Mouse (Mus musculus) embryonic stem cell, embryonic (primary cell): ENCODE measurements around the gene Lrrfip2.

Experiments
- CTCF ChIA-PET, 4 experiments: fragments of 300-600 bp in 2 of 4; fragments of 350-600 bp in 2 of 4; sonication (Branson Sonifier 250); formaldehyde crosslinking; loops; one replicate each; lab custom pipeline; 2022; ENCODE audit warnings: inconsistent platforms in 2 of 4; lab: Charles Lee
- POLR2A ChIA-PET, 4 experiments: fragments of 300-600 bp in 2 of 4; fragments of 350-600 bp in 2 of 4; sonication (Branson Sonifier 250); formaldehyde crosslinking; loops; one replicate each; lab custom pipeline; 2022; ENCODE audit warnings: antibody characterized with exemption in 4 of 4, inconsistent platforms in 1 of 4; lab: Charles Lee

Lrrfip2 gene

GRCm38 (mm10) chr9:111221580-111221979 is 104.2 kb downstream of the Lrrfip2 start:
- ChIA-PET POLR2A (interaction anchor here in 2 of 4 experiments (0.5 to 3.1 kb wide), 5 partner anchors 7 to 39 kb away, joined by 3 to 15 read pairs (median 4); no protein-coding TSS in a partner anchor), CTCF (no interaction called here)

- CTCF ChIA-PET: no interaction called here
- POLR2A ChIA-PET: interaction anchor here in 1 of 4 experiments (1.0 to 3.1 kb wide), 6 partner anchors 8 to 51 kb away, joined by 3 to 13 read pairs (median 4); no protein-coding TSS in a partner anchor
These were observed 106.0 kb downstream of the Lrrfip2 start for GRCm38 (mm10) chr9:111223406-111223805.

- CTCF ChIA-PET: interaction anchor here in 1 of 4 experiments (1.6 kb wide), 1 partner anchor 61 kb away, joined by 4 read pairs; no protein-coding TSS in a partner anchor
- POLR2A ChIA-PET: interaction anchor here in 1 of 4 experiments (0.8 to 3.4 kb wide), 4 partner anchors 8 to 139 kb away, joined by 3 to 15 read pairs (median 3); no protein-coding TSS in a partner anchor
These were observed 111.1 kb downstream of the Lrrfip2 start for GRCm38 (mm10) chr9:111228446-111228845.

- ChIA-PET POLR2A (interaction anchor here (0.7 to 1.6 kb wide), 10 partner anchors 8 to 55 kb away, joined by 3 to 7 read pairs (median 4); partner anchors contain the start of genes Epm2aip1 (in 2 of the 4) and Mlh1 (in 2 of the 4)), CTCF (interaction anchor here (0.6 to 2.9 kb wide), 23 partner anchors 9 to 312 kb away, joined by 3 to 15 read pairs (median 4); partner anchors contain the start of genes Epm2aip1 (in 1 of the 4) and Mlh1 (in 1 of the 4))
These were observed 117.3 kb downstream of the Lrrfip2 start for GRCm38 (mm10) chr9:111234701-111235100.

- CTCF ChIA-PET: interaction anchor here in 2 of 4 experiments (0.6 to 2.3 kb wide), 2 partner anchors 10 to 11 kb away, joined by 3 to 7 read pairs; no protein-coding TSS in a partner anchor
- POLR2A ChIA-PET: interaction anchor here in 2 of 4 experiments (1.0 to 1.7 kb wide), 3 partner anchors 15 to 34 kb away, joined by 3 to 6 read pairs (median 3); partner anchors contain the start of genes Epm2aip1 (in 1 of the 2) and Mlh1 (in 1 of the 2)
These were observed 120.3 kb downstream of the Lrrfip2 start for GRCm38 (mm10) chr9:111237726-111238125.

GRCm38 (mm10) chr9:111239821-111240220 is 122.4 kb downstream of the Lrrfip2 start:
- POLR2A ChIA-PET: interaction anchor here in 1 of 4 experiments (0.7 to 2.3 kb wide), 6 partner anchors 9 to 40 kb away, joined by 3 to 6 read pairs (median 4); partner anchors contain the start of genes Epm2aip1 and Mlh1
- CTCF ChIA-PET: interaction anchor here in 3 of 4 experiments (0.5 to 2.3 kb wide), 3 partner anchors 8 to 161 kb away, joined by 4 to 7 read pairs (median 4); no protein-coding TSS in a partner anchor

GRCm38 (mm10) chr9:111243384-111243783 is 126.0 kb downstream of the Lrrfip2 start:
- POLR2A ChIA-PET: interaction anchor here in 3 of 4 experiments (0.9 to 2.2 kb wide), 12 partner anchors 9 to 46 kb away, joined by 3 to 17 read pairs (median 4); partner anchors contain the start of genes Epm2aip1 (in 2 of the 3) and Mlh1 (in 2 of the 3)
- CTCF ChIA-PET: interaction anchor here in 3 of 4 experiments (0.7 to 2.7 kb wide), 7 partner anchors 9 to 1701 kb away, joined by 3 to 13 read pairs (median 4); partner anchors contain the start of genes Epm2aip1 (in 1 of the 3) and Mlh1 (in 1 of the 3)

GRCm38 (mm10) chr9:111245546-111245945 is 128.2 kb downstream of the Lrrfip2 start:
- POLR2A ChIA-PET: no interaction called here
- CTCF ChIA-PET: no interaction called here

- POLR2A ChIA-PET: interaction anchor here (0.6 to 3.1 kb wide), 13 partner anchors 9 to 158 kb away, joined by 3 to 23 read pairs (median 3); partner anchors contain the start of genes Epm2aip1 (in 3 of the 4) and Mlh1 (in 3 of the 4)
These were observed 130.4 kb downstream of the Lrrfip2 start for GRCm38 (mm10) chr9:111247682-111248246.

GRCm38 (mm10) chr9:111252161-111252869 is 134.9 kb downstream of the Lrrfip2 start:
- ChIA-PET POLR2A (interaction anchor here in 2 of 4 experiments (0.6 to 1.4 kb wide), 8 partner anchors 10 to 198 kb away, joined by 3 to 4 read pairs (median 3); partner anchors contain the start of genes Epm2aip1 (in 1 of the 2) and Mlh1 (in 1 of the 2)), CTCF (interaction anchor here in 3 of 4 experiments (0.6 to 1.4 kb wide), 3 partner anchors 12 to 135 kb away, joined by 4 to 10 read pairs (median 5); no protein-coding TSS in a partner anchor)

More at GRCm38 (mm10) chr9:111247682-111248246, 130.4 kb downstream of the Lrrfip2 start:
- CTCF ChIA-PET: interaction anchor here (0.6 to 2.0 kb wide), 28 partner anchors 9 to 325 kb away, joined by 3 to 15 read pairs (median 4); partner anchors contain the start of genes Epm2aip1 (in 1 of the 4), Mlh1 (in 1 of the 4) and Trank1 (in 1 of the 4)

GRCm38 (mm10) chr9:111260360-111260985 is 143.1 kb downstream of the Lrrfip2 start:
- POLR2A ChIA-PET: interaction anchor here in 3 of 4 experiments (0.6 to 2.5 kb wide), 5 partner anchors 10 to 78 kb away, joined by 3 to 11 read pairs (median 4); partner anchors contain the start of genes Epm2aip1 (in 1 of the 3) and Mlh1 (in 1 of the 3)
- CTCF ChIA-PET: interaction anchor here in 2 of 4 experiments (1.3 to 1.7 kb wide), 2 partner anchors 13 kb away, joined by 5 to 6 read pairs; no protein-coding TSS in a partner anchor

GRCm38 (mm10) chr9:111261356-111261755 is 144.0 kb downstream of the Lrrfip2 start:
- CTCF ChIA-PET: interaction anchor here in 1 of 4 experiments (1.5 kb wide), 1 partner anchor 29 kb away, joined by 5 read pairs; no protein-coding TSS in a partner anchor
- POLR2A ChIA-PET: interaction anchor here in 2 of 4 experiments (1.4 to 2.5 kb wide), 3 partner anchors 8 to 12 kb away, joined by 4 to 16 read pairs (median 4); partner anchors contain the start of genes Epm2aip1 (in 1 of the 2) and Mlh1 (in 1 of the 2)

- CTCF ChIA-PET: interaction anchor here in 1 of 4 experiments (0.6 kb wide), 1 partner anchor 35 kb away, joined by 3 read pairs; no protein-coding TSS in a partner anchor
- POLR2A ChIA-PET: interaction anchor here in 2 of 4 experiments (1.3 to 1.4 kb wide), 2 partner anchors 11 to 22 kb away, joined by 4 read pairs; no protein-coding TSS in a partner anchor
These were observed 150.6 kb downstream of the Lrrfip2 start for GRCm38 (mm10) chr9:111267998-111268397.

GRCm38 (mm10) chr9:111270606-111271005 is 153.2 kb downstream of the Lrrfip2 start:
- POLR2A ChIA-PET: interaction anchor here in 1 of 4 experiments (1.0 to 1.5 kb wide), 2 partner anchors 19 kb away, joined by 3 to 4 read pairs; no protein-coding TSS in a partner anchor
- CTCF ChIA-PET: no interaction called here

- CTCF ChIA-PET: interaction anchor here (1.1 to 5.2 kb wide), 8 partner anchors 19 to 490 kb away, joined by 3 to 40 read pairs (median 7); no protein-coding TSS in a partner anchor
- POLR2A ChIA-PET: interaction anchor here (0.6 to 4.8 kb wide), 77 partner anchors 8 to 1383 kb away, joined by 3 to 60 read pairs (median 5); partner anchors contain the start of genes Trank1 (in 2 of the 4), Lrrc2 (in 1 of the 4), Nradd (in 1 of the 4) and Tdgf1 (in 1 of the 4)
These were observed 153.7 kb downstream of the Lrrfip2 start for GRCm38 (mm10) chr9:111271056-111271433.
